Mouse (Mus musculus) spleen, adult 12 weeks (tissue): ENCODE measurements around the gene Cldn19.
"Not testable (repeated sequence)": the region's sequence is repeated elsewhere in the genome, so short reads cannot be mapped to it uniquely, and the experiment has no call there.

ENCODE experiments used
- DNase-seq: peaks from one replicate; pipeline ENCODE4 v3.0.0; 2022; ENCODE audit warnings: low spot score

The Cldn19 gene

GRCm38 (mm10) chr4:119252025-119252808 is 3.0 kb upstream of the Cldn19 start:
- no peak for DNase-seq

GRCm38 (mm10) chr4:119254012-119254618 is 1.1 kb upstream of the Cldn19 start:
- no peak for DNase-seq

GRCm38 (mm10) chr4:119257083-119257482 is 1.9 kb downstream of the Cldn19 start:
- no peak for DNase-seq

- DNase-seq = no peak
Observed at GRCm38 (mm10) chr4:119259344-119260254, 4.4 kb downstream of the Cldn19 start.

GRCm38 (mm10) chr4:119261087-119261713 is 6.0 kb downstream of the Cldn19 start:
- DNase-seq = no peak

GRCm38 (mm10) chr4:119262483-119262882 is 7.3 kb downstream of the Cldn19 start:
- no peak for DNase-seq

GRCm38 (mm10) chr4:119263459-119263858 is 8.2 kb downstream of the Cldn19 start:
- DNase-seq = no peak

GRCm38 (mm10) chr4:119266606-119267005 is 11.4 kb downstream of the Cldn19 start:
- no peak for DNase-seq

- DNase-seq = no peak
Observed at GRCm38 (mm10) chr4:119274627-119275026, 19.4 kb downstream of the Cldn19 start.

GRCm38 (mm10) chr4:119275226-119275625 is 20.0 kb downstream of the Cldn19 start:
- no peak for DNase-seq

- DNase-seq = no peak
Observed at GRCm38 (mm10) chr4:119275726-119276125, 20.5 kb downstream of the Cldn19 start.

GRCm38 (mm10) chr4:119278784-119279183 is 23.6 kb downstream of the Cldn19 start:
- not testable (repeated sequence) for DNase-seq

- no peak for DNase-seq
Observed at GRCm38 (mm10) chr4:119284861-119285260, 29.6 kb downstream of the Cldn19 start.

GRCm38 (mm10) chr4:119285336-119285735 is 30.1 kb downstream of the Cldn19 start:
- no peak for DNase-seq

GRCm38 (mm10) chr4:119291921-119292320 is 36.7 kb downstream of the Cldn19 start:
- DNase-seq = no peak

- peak; percentile 40 for DNase-seq
Observed at GRCm38 (mm10) chr4:119292771-119293573, 37.8 kb downstream of the Cldn19 start.

GRCm38 (mm10) chr4:119293574-119294258 is 38.5 kb downstream of the Cldn19 start:
- DNase-seq = peak; percentile 32

GRCm38 (mm10) chr4:119294415-119295133 is 39.4 kb downstream of the Cldn19 start, which contains the start of gene Ybx1:
Gene Ybx1, minus strand, starts transcription at chr4:119294604.
- DNase-seq = peak; percentile 96

GRCm38 (mm10) chr4:119295134-119295453 is 39.9 kb downstream of the Cldn19 start:
- DNase-seq = no peak

- DNase-seq = no peak
Observed at GRCm38 (mm10) chr4:119297361-119297760, 42.1 kb downstream of the Cldn19 start.
